Mouse (Mus musculus): ENCODE data around the gene Ccdc155. TPM values are rescaled to one million over a fixed set of nuclear protein-coding genes. Genes with fewer than 3 reads are reported as not detected.

Gene Ccdc155
- polyA plus RNA-seq, 1 experiment from 2014 or later: 0.36 TPM

GRCm38 (mm10) chr7:45149545-45149944 is 55.1 kb downstream of the Ccdc155 start:
- no peaks in the 10 kb centered on the region for H3K27me3 ChIP-seq (replicated peaks)
- no peak for ATAC-seq (ENCODE audit: low FRiP score)
- H3K4me1 ChIP-seq: peaks cover 13% of the 10 kb centered on the region
- no peak overlapping the region for H3K27ac ChIP-seq (replicated peaks)
- H3K4me3 ChIP-seq (replicated peaks): no peak overlapping the region
- no peaks in the 10 kb centered on the region for H3K36me3 ChIP-seq
- 36% methylated on average over 6 of the region's 6 CpGs for WGBS
- H3K9me3 ChIP-seq (replicated peaks): no peaks in the 10 kb centered on the region
- no peak overlapping the region for H3K4me2 ChIP-seq
- H3K9ac ChIP-seq (replicated peaks): no peak overlapping the region

DNA sequence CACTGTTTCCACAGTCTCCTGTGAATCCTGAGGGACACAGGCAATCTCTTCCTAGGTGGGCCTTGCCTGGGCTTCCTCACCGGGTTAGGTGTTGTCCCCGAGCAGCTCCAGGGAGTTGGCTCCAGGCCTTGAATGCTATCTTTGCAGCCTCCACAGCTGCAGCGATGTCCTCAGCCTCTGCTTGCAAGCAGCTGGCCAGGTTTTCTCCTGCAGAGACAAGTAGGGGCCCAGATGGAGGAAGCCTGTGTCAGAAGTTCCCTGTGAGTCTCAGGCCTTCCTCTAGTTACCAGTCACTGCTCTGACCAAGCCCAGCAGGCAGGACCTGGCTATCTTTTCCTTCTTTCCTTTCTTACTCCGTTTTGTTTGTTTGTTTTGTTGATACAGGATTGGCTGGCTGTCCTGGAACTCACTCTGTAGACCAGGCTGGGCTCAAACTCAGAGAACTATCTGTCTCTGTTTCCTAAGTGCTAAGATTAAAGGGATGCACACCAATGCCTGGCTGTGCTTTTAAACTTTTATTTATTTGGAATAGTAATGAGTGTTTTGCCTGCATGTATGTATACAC is 56.1 kb downstream of the Ccdc155 start:
- 71% methylated on average over 4 of the region's 4 CpGs for WGBS
- H3K27me3 ChIP-seq (replicated peaks): no peaks in the 10 kb centered on the region

DNA sequence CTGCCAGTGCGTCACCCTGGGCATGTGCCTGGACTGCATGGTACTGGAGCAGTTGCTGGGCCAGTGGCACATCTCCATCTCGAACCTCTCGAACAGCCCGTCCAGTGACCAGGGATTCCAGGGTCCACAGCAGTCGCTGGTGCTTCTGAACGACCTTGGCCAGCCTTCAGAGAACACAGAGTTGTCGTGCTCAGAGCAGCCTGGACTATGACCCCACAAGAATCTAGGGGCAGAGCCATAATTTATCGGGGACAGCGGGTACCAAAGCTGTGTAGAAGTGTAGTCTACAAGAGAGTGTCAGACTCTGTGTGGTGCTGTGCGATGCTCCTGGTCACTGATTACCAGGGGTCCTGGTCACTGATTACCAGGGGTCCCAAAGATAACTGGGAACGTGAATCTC is 56.8 kb downstream of the Ccdc155 start:
- ATAC-seq (ENCODE audit: low FRiP score): no peak
- Histone ChIP-seq H3K27me3 (replicated peaks) (no peaks in the 10 kb centered on the region), H3K36me3 (0 out of 2 replicates have a peak, but pooled peaks cover 3% of the 10 kb centered on the region), H3K27ac (replicated peaks) (no peak overlapping the region), H3K9ac (replicated peaks) (no peak overlapping the region), H3K4me2 (no peak overlapping the region), H3K4me3 (replicated peaks) (no peak overlapping the region), H3K4me1 (0 out of 2 replicates have a peak, but pooled peaks cover 7% of the 10 kb centered on the region), H3K9me3 (replicated peaks) (no peaks in the 10 kb centered on the region)
- WGBS: 85% methylated on average over 11 of the region's 11 CpGs

More for the DNA sequence above, 56.1 kb downstream of the Ccdc155 start:
- Histone ChIP-seq H3K9ac (replicated peaks) (no peak overlapping the region), H3K4me2 (no peak overlapping the region), H3K9me3 (replicated peaks) (no peaks in the 10 kb centered on the region), H3K36me3 (0 out of 2 replicates have a peak, but pooled peaks cover 3% of the 10 kb centered on the region), H3K4me1 (peaks cover 12% of the 10 kb centered on the region), H3K4me3 (replicated peaks) (no peak overlapping the region), H3K27ac (replicated peaks) (no peak overlapping the region)
- ATAC-seq (ENCODE audit: low FRiP score): no peak

DNA sequence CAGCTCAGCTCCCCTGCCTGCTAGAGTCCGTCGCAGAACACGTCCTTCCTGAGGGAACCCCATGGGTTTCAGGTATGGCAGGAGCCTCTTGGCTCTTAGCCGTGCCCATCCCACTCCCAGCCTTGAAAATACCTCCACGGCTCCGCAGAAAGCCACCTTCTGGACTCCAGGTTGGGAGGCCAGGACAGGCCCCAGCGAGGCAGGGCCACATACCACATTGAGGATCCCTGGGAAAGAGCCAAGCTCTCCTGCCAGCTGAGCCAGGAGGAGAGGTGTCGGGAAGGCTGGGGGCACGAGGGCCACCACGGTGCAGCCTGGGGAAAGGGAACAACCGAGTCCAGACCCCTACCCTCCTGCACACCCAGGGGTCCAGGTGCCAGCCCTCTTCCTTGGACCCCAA is 57.4 kb downstream of the Ccdc155 start:
- no peak for ATAC-seq (ENCODE audit: low FRiP score)
- Histone ChIP-seq H3K36me3 (0 out of 2 replicates have a peak, but pooled peaks cover 3% of the 10 kb centered on the region), H3K27me3 (replicated peaks) (no peaks in the 10 kb centered on the region), H3K9ac (replicated peaks) (no peak overlapping the region), H3K4me3 (replicated peaks) (no peak overlapping the region), H3K27ac (replicated peaks) (no peak overlapping the region), H3K9me3 (replicated peaks) (no peaks in the 10 kb centered on the region), H3K4me2 (no peak overlapping the region), H3K4me1 (0 out of 2 replicates have a peak, but pooled peaks cover 7% of the 10 kb centered on the region)
- WGBS: 95% methylated on average over 11 of the region's 11 CpGs

DNA sequence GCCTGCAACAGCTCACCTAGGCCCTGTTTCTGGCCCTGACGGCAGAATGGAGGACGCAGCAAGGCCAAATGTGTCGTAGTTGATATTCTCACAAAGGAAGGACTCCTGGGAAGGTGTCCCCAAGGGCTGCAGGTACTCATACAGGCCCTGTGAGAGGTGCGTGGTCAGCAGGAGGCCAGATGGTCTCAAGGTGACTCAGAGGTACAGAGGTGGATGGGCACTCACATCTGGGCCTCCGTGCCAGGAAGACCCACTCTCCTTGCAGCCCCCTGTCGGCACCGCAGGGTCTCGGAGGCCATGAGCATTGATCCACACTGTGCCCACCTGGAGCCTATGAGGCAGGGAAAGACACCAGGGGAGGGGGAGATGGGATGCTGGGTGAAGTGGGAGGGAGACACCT is 59.2 kb downstream of the Ccdc155 start:
- ATAC-seq (ENCODE audit: low FRiP score): no peak
- Histone ChIP-seq H3K4me1 (no peaks in the 10 kb centered on the region), H3K9ac (replicated peaks) (no peak overlapping the region), H3K36me3 (0 out of 2 replicates have a peak, but pooled peaks cover 3% of the 10 kb centered on the region), H3K27me3 (replicated peaks) (no peaks in the 10 kb centered on the region), H3K27ac (replicated peaks) (no peak overlapping the region), H3K9me3 (replicated peaks) (no peaks in the 10 kb centered on the region), H3K4me2 (no peak overlapping the region), H3K4me3 (replicated peaks) (no peak overlapping the region)
- 97% methylated on average over 8 of the region's 8 CpGs for WGBS

GRCm38 (mm10) chr7:45144368-45145174 is 60.1 kb downstream of the Ccdc155 start:
- no peak overlapping the region for H3K4me3 ChIP-seq (replicated peaks)
- no peaks in the 10 kb centered on the region for H3K9me3 ChIP-seq (replicated peaks)
- no peaks in the 10 kb centered on the region for H3K27me3 ChIP-seq (replicated peaks)
- H3K4me2 ChIP-seq: no peak overlapping the region
- no peak overlapping the region for H3K27ac ChIP-seq (replicated peaks)
- H3K9ac ChIP-seq (replicated peaks): no peak overlapping the region
- WGBS: 90% methylated on average over 13 of the region's 13 CpGs
- H3K36me3 ChIP-seq: 0 out of 2 replicates have a peak, but pooled peaks cover 3% of the 10 kb centered on the region
- no peaks in the 10 kb centered on the region for H3K4me1 ChIP-seq
- no peak for ATAC-seq (ENCODE audit: low FRiP score)

DNA sequence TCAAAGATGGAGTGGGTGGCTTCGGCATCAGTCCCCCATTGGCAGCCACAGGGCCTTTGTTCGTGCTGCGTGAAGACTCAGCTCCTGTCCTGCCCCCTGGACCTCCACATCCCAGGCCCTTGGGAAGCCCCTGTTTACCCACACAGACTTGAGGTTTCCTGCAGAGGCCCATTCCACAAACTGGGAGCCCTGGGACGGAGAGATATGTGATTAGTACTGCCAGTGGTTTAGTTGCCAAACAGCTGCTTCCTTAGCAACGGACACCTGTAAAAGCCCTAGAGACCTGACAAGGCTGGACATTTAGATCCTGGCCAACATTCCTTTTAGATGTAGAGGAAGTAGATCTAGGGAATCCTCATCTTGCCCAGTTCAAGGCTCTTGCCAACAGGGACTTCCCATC is 62.8 kb downstream of the Ccdc155 start:
- Histone ChIP-seq H3K27me3 (replicated peaks) (peaks cover 5% of the 10 kb centered on the region; the same call in 1 of the 2 replicates), H3K4me1 (no peaks in the 10 kb centered on the region), H3K4me3 (replicated peaks) (no peak overlapping the region), H3K9me3 (replicated peaks) (no peaks in the 10 kb centered on the region), H3K36me3 (0 out of 2 replicates have a peak, but pooled peaks cover 3% of the 10 kb centered on the region), H3K9ac (replicated peaks) (no peak overlapping the region), H3K4me2 (no peak overlapping the region), H3K27ac (replicated peaks) (no peak overlapping the region)
- 91% methylated on average over 5 of the region's 5 CpGs for WGBS
- no peak for ATAC-seq (ENCODE audit: low FRiP score)

DNA sequence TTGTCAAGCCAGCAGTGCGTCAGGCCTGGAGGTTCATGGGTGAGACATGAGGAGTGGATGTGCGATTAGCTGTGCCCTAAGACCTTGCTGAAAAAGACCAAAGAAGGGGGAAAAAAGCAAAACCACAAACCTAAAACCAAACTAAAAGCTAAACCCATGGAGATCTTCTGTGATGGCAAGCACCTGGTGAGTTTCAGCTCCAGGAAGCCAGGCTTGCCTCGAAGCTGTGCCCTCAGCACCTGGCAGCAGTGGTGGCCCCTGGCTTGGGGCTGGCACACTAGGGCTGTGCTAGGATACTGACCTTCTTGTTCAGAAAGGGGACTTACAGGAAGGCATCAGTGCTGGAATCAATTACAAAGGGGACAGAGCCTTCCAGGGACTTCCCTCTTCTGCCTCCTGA is 63.4 kb downstream of the Ccdc155 start:
- Histone ChIP-seq H3K27me3 (replicated peaks) (peaks cover 5% of the 10 kb centered on the region; the same call in 1 of the 2 replicates), H3K4me3 (replicated peaks) (no peak overlapping the region), H3K9ac (replicated peaks) (no peak overlapping the region), H3K36me3 (0 out of 2 replicates have a peak, but pooled peaks cover 3% of the 10 kb centered on the region), H3K27ac (replicated peaks) (no peak overlapping the region), H3K4me2 (no peak overlapping the region), H3K4me1 (peaks cover 2% of the 10 kb centered on the region; the same call in 1 of the 2 replicates), H3K9me3 (replicated peaks) (no peaks in the 10 kb centered on the region)
- no peak for ATAC-seq (ENCODE audit: low FRiP score)
- WGBS: 90% methylated on average over 3 of the region's 3 CpGs

DNA sequence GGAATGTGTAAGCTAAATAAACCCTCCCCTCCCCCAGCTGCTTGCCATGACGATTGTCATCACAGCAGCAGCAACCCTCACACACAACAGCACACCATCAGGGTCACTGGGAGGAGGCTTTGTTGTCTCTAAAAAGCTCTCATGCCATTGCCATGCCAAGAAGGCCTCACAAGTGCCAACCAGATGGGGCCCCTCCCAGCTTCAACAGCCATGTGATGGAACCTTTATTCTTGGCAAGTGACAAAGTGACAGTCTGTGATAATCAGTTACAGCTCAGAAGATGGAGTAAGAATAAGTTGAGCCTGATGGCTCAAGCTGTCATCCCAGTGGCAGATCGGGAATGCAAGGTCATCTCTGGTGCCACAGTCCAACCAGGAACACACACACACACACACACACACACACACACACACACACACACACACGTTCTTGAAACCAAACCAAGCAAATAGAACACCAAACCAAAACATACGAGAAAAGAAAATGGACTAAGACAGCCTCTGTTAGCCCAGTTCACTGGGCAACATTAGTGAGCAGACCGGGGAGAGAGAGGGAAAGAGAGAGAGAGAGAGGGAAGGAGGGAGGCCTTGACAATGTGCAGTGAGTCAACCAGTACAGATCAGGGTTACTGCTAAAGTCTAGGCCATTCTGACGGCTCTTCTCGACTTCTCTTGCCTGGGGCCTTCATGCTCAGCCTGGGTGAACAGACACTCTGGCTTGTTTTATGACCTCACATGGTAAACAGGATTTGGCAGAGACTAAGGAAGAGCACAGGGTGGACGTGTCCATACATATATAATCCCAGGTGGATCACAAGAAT is 64.6 kb downstream of the Ccdc155 start:
- H3K9ac ChIP-seq (replicated peaks): no peak overlapping the region
- 0 out of 2 replicates have a peak, but pooled peaks cover 3% of the 10 kb centered on the region for H3K36me3 ChIP-seq
- no peak for ATAC-seq (ENCODE audit: low FRiP score)
- 74% methylated on average over 8 of the region's 8 CpGs for WGBS
- H3K4me2 ChIP-seq: no peak overlapping the region
- H3K27ac ChIP-seq (replicated peaks): no peak overlapping the region
- H3K4me3 ChIP-seq (replicated peaks): no peak overlapping the region
- H3K4me1 ChIP-seq: peaks cover 11% of the 10 kb centered on the region
- no peaks in the 10 kb centered on the region for H3K9me3 ChIP-seq (replicated peaks)
- peaks cover 5% of the 10 kb centered on the region; the same call in 1 of the 2 replicates for H3K27me3 ChIP-seq (replicated peaks)

GRCm38 (mm10) chr7:45138403-45138802 is 66.3 kb downstream of the Ccdc155 start:
- no peaks in the 10 kb centered on the region for H3K36me3 ChIP-seq
- WGBS: 89% methylated on average over 1 of the region's 1 CpGs
- no peak for ATAC-seq (ENCODE audit: low FRiP score)

More at GRCm38 (mm10) chr7:45138403-45138802, 66.3 kb downstream of the Ccdc155 start:
- Histone ChIP-seq H3K9ac (replicated peaks) (no peak overlapping the region), H3K4me1 (peaks cover 11% of the 10 kb centered on the region), H3K27me3 (replicated peaks) (peaks cover 14% of the 10 kb centered on the region; the same call in 1 of the 2 replicates), H3K4me3 (replicated peaks) (no peak overlapping the region), H3K4me2 (no peak overlapping the region), H3K9me3 (replicated peaks) (no peaks in the 10 kb centered on the region), H3K27ac (replicated peaks) (no peak overlapping the region)
